Mouse (Mus musculus) adrenal gland, postnatal 14 days (tissue): ENCODE results near the gene Gm12184. TPM values are rescaled to one million over a fixed set of nuclear protein-coding genes. Genes with fewer than 3 reads are reported as not detected.
"Not testable (repeated sequence)": the region's sequence is repeated elsewhere in the genome, so short reads cannot be mapped to it uniquely, and the experiment has no call there.

Experiments used
- DNase-seq: peaks from one replicate; pipeline ENCODE4 v3.0.0; 2021; ENCODE audit warnings: mixed read lengths
- total RNA-seq: library from RNA; stranded (reverse); gene quantifications from 2 replicates; pipeline ENCODE4 v1.2.3, GENCODE M21; 2021

The Gm12184 gene
- total RNA-seq, 1 experiment from 2014 or later, result 2.3 TPM

DNA sequence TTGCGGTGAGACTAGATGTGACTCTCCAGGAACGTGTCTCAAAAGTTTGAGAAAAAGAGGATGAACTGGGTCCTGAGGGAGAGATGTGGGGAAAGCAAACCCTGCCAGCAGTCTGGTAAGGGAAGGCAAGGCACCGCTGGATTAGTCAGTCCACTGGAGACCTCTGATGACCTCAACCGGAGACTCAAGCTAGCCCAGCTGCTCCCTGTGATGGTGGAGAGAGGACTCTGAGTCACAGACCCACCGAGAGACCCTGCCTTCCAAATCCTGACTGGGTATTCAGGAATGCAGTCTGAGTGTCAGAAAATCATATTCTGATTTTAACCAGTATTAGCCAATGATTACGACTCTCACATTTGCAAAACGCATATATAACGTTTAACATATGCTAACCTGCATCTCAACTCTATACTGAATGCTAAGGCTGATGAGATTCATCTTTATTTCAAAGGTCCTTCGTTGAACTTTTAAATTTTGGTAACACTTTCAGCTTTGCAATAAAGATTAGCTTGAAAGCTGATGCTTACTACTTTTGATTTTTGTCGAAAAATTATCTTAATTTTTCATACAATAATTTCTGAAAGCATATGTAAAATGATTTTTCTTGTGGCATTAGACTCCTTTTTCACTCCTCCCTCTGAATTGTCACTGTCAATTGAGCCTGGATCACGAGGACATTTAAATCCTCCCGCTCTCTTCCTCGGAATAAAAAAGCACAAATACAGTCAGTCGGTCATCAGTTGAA, 3.5 kb downstream of the Gm12184 start:
- no peak for DNase-seq

DNA sequence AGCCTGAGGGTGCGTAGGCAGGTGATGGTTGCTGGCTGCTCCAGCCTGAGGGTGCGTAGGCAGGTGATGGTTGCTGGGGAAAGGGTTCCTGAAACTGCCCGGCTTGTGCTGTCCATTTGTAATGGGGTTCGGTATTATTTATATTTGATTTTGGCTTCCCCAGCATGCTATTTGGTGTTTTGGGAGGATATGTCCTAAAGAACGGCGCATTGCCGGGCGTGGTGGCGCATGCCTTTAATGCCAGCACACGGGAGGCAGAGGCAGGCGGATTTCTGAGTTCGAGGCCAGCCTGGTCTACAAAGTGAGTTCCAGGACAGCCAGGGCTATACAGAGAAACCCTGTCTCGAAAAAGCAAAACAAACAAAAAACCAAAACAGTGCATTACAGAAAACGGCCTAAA, 5.2 kb downstream of the Gm12184 start:
- not testable (repeated sequence) for DNase-seq

DNA sequence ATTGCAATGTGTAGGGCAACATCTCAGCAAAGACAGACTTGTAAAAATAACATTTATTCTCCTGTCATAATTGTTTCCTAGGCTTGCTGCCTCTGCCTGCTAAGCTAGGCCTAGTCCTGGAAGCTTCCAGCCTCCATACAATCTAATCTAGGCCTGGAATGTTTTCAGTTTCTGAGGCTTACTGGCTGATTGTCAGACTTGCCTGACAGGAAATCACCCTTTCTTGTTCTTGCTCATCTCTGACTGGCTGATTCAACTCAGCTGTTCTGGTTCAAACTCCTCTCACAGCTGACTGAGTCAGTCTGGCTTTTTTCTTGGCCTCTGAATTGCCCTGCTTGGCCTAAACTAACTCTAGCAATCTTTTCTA, 6.2 kb downstream of the Gm12184 start:
- no peak for DNase-seq

DNA sequence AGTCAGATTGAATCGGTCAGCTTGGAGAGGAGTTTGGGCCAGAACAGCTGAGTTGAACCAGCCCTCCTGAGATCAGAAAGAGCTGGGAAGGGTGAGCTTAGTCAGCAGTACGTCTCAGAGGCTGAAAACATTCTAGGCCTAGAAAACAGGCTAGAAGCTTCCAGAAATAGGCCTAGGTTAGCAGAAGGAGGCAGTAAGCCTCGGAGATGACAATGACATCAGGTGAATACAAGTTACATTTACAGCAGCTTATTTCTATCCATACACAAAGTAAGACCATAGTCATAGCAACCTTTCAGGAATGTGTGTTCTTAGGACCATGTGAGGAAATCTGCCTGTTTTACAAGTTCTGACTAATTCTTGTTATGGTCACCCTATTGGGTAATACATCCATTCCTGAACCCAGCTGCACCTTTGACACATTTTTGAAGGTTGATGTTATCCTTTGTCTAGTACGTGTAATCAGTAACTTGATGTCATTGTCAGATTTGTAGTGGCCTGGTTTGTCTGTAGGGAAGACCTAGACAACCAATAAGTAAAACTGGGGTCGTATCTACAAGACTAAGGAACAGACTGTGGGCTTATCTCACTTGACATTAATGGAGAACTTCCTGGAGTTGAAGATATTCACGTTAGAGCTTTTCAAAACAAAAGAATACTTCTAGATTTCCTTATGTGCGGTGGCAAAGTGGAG, 6.7 kb downstream of the Gm12184 start:
- no peak for DNase-seq

DNA sequence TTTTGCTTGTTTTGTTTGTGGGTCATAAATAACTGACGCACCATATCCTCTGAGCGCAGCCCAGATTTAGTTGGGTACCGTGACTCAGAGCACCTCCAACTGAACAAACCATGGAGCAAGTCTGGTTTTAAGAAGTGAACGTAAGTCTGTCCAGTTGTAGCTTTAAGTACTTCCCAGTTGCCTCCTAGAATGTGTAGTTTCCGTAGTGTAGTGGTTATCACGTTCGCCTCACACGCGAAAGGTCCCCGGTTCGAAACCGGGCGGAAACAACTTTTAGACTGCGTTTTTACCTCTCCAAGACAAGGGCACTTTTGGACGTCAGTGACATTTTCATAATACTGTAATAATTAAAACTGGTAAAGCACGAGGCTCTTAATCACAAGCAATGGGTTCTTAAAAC, 8.1 kb downstream of the Gm12184 start:
- DNase-seq, result peak; percentile 84

DNA sequence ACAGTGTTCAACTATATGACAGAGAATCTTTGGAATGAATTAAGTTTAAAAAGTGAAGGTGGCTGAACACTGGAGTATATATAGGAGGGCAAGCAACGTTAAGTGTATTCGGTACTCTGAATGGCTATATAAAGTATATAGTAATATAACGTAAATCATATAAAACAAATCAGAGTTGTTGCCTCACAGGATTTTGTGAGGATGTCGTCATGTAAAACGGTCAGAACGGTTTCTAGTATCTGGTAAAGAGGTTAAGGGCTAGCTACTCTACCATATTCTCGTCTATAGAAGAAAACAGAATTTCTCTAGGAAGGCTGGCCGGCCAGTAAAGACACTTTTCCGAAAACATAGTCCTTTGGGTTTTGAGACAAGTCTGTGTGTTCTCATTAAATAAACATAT, 8.7 kb downstream of the Gm12184 start:
- no peak for DNase-seq

DNA sequence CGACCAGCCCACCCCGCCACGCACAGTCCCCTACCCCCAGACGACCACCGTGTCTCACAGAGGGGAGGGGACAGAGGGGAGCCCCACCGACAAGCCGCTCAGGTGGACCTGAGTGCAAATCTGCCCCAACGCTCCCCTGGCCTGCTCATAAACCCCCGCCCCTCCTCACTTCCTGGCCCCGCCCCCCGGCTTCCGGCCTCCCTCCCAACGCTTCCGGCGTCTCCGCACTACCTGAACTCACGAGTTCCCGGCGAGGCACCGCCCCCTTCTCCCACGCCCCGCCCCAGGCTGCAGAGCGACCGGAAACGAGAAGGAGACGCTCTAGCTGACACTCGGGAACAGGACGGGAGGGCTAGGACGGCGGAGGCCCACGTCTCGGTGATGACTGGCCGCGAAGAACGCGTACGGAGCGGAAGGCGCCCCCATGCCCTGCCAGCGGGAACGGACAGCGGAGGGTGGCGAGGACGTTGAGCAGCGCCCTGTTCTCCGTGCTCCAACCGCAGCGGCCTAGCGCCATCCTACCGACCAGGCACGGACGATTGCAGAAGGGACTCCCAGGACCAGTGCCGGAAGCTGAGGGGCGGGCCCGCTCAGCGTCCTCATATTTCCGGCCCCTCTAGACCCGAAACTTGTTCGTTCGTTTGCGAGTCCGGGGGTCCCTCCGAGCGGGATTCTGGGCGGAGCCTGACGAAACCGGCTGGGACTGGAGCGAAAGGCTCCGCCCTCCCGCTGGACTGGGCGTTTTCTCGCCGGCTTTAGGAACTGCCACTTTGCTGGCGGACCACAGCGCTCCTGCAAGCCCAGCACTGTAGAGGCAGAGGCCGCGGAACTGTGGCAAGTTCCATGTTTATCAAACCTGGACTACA, 9.4 kb downstream of the Gm12184 start, which contains the start of gene Trim41:
Trim41 (minus strand) TSS at position 554 of the 866 bp plus-strand sequence.
- DNase-seq, result peak; percentile 100

DNA sequence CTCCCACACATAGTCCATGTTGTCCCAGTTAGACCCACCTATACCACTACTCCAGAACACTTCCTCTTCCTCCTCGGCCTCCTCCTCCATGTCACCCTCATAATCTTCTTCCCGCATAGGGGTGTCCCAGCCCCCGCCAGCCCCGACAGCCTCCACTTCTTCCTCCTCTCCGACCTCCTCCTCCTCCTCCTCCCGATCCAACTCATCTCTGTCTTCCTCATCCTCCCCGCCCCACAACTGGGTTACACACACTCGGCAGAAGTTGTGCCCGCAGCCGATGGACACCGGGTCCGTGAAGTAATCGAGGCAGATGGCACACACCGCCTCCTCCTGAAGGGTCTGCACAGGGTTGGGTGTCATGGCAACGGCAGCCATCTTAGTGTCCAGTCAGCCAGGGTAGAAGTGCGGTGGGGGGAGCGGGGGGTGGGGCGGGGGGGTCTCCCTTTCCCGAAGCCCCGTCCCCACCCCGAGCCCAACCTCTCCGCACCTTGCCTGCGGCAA, 10.1 kb downstream of the Gm12184 start:
- peak; percentile 66 for DNase-seq

DNA sequence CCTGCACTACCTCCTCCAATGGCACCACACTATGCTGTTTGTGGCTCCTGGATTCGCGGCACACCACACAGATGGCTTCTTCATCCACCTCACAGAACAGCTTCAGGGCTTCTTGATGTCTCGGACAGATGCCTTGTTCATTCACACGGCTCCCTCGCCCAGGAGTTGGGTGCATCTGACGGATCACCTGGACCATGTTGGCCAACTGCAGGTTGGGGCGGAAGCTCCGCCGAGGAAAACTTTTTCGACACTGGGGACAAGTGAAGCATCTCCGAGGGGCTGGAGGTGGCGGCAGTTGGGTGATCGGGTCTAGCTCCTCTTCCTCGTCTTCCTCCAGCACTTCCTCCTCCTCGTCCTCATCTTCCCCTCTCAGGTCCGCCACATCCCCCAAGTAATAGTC, 10.6 kb downstream of the Gm12184 start:
- DNase-seq, result peak; percentile 29

DNA sequence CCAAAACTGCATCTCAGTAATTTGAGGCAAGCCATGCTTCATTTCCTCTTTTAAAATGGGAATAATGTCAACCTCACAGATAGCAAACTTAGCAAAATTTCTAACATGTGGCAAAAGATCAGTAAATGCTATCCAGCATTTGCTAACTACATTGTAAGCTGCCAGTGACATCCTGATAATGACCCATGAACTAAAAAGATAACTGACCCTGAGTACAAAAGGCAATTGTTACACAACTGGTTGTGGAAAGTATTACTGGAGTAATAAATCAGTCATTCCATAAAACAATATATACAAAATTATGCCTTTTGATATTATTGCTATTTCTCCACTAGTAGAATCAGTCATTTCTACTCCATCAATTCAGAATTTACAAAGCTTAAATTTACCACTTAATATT, 12.7 kb downstream of the Gm12184 start:
- no peak for DNase-seq

DNA sequence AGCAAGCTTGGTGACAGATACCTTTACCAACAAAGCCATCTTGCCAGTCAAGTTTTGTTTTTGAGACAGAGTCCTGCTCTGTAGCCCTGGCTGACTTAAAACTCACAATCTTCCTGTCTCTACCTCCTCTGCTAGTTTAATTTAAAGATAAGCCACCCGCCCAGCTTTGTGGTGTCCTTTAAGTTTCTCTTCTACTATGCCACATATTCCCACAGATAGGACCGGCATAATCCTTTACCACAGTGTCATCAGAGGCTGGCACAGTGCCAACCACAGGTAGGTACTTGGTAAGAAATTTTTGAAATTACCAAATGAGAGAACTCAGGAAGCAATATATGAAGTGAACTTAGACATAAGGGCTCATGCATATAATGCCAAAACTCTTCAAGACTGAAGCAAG, 16.3 kb downstream of the Gm12184 start:
- DNase-seq, result no peak

DNA sequence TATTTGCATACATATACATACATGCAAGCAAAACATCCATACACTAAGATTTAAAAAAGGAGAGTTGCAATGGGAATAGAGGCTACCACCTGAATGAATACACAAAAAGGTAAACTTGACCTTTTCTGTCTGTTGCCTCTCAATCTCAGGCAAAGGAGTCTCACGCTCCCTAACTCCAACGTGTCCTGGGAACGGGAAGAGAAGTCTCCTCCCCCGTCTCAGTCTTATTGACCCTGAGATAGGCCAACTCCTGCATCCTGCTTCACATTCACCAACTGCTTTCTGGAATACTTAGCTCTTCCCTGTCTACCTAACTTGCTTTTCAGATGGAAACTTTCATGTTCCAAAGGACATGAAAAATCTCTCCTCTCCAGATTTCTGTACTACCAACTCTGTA, 17.0 kb downstream of the Gm12184 start:
- DNase-seq, result no peak

DNA sequence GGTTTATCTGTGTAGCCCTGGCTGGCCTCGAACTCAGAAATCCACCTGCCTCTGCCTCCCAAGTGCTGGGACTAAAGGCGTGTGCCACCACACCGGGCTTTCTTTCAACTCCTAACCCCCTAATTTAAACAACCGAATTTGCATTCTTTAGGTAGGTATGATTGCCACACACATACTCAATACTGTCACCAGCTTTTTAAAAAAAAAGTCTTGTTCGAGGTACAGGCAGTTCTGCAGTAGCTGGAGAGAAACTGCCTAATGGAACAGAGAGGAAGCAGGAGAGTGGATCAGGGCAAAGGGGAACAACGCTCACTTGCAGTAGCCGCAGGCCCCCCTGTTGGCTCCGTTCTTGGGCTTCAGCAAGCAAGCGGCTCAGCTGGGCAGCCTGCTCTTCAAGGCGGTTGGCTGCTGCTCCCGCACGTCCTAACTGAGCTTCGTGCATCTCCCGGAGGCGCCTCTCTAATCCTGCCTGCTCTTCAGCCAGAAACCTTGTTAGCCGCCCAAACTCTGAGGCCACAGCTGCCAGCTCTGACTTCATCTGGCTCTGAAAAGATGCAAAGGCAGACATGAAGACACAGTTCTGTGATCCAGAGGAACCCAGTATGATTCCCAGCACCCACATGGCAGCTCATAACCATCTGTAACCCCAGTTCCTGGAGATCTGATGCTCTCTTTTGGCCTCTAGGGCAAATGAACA, 17.6 kb downstream of the Gm12184 start:
- peak; percentile 29 for DNase-seq

DNA sequence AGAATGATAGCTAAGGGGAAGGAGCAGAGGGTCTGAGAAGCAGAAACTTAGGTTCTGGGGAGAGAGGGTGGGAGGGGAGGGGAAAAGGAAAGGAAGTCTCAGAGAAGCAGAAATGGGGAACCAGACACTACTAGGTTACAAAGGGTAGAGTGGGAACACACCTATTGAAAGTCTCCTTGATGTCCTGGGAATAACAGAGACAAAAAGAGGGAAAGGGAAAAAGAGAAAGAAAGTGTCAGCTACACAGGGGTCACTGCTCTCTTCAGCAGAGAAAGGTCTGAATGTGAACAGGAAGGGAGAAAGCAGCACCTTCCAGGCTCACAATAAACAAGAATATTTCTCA, 18.2 kb downstream of the Gm12184 start:
- DNase-seq, result no peak

DNA sequence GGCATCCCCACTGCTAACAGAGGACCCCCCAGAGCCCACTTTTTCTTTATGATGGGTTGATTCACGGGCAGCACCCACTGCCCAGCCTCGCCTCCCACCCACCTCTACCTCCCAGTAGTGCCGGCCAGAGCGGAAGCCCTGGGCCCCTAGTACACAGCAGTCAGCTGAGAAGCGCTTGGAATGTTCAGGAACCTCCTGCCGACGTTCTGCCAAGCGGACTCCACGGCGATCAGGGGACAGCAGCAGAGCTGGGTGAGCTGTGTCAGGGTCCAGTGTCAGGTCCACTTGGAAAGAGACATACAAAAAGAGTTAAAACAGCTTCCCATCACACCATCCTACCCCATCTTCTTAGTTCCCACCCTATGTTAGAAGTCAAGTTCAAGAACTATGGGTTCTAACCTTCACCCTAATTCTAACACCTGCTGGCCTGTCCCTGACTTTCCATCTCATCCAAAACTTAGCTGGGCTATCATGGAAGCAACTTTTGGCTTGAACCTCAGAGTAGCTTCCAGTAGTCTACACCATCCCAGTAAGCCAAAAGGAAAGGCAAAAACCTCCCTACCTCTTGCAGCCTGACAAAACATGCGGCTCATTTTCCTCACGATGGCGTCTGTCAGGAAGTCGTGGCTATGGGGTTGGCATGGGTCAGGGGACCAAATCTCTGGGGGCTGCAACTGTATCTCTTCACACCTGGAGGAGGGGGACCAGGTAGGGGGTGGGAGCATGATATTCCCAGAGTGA, 18.7 kb downstream of the Gm12184 start:
- DNase-seq, result no peak

DNA sequence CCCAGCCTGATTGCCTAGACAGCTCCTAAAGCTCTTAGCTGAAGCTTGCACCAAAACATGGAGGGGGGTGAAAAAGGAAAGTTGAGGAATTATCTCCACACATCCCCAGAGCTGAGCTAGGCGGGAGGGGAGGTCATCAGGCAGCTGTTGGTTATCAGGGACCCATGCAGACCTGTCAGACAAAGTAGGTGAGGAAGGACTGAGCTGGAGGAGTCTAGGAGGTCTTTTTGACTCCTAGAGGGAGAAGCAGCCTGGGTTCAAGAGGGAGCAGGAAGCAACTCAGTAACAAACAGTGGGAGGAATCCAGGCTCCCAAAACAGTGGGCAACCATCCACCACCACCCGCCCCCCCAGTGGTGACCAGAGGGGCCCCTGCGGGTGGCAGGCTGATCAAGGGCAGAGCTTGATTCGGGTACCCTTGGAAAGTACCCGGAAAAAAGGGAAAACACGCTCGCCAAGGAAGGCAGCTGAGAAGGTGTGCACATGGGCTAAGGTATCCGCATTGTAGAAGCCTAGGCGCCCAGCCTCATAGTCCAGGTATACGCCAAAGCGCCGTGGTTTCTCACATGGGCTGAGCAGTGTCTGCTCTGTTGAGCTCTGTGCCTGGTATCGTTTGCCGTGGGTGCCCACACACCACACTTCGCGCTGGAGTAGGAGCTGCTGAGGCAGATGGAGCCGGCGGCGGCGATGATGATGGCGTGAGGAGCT, 19.4 kb downstream of the Gm12184 start:
- DNase-seq, result no peak

DNA sequence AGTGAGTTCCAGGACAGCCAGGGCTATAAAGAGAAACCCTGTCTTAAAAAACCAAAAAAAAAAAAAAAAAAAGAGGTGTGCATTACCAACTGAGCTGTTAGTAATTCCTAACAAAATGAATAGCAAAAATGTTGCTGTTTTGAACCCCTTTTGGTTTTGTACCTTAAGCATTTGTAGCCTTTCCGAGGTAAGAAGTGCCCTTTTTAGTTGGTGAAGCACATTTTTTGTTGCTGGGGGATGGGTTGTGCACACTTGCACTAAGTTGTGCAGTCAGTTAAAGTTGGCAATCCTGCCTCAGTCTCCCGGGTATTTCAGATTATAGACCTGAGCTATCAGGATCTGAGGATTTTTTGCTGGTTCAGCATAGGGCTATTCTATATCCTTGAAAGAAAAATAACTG, 21.5 kb downstream of the Gm12184 start:
- no peak for DNase-seq

DNA sequence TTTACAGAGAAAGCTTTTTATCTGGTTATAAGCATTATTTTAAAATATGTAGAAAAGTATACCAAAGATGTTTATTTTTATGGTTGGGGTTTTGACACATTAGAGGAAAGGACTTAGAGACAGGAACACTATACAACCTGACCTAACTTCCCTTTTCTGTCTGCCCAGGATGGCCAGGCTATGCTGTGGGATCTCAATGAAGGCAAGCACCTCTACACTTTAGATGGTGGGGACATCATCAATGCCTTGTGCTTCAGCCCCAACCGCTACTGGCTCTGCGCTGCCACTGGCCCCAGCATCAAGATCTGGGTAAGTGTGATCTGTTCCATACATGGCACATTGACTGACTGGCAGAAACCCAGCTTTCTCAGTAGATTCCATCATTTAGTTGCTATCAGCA, 22.5 kb downstream of the Gm12184 start:
- no peak for DNase-seq

DNA sequence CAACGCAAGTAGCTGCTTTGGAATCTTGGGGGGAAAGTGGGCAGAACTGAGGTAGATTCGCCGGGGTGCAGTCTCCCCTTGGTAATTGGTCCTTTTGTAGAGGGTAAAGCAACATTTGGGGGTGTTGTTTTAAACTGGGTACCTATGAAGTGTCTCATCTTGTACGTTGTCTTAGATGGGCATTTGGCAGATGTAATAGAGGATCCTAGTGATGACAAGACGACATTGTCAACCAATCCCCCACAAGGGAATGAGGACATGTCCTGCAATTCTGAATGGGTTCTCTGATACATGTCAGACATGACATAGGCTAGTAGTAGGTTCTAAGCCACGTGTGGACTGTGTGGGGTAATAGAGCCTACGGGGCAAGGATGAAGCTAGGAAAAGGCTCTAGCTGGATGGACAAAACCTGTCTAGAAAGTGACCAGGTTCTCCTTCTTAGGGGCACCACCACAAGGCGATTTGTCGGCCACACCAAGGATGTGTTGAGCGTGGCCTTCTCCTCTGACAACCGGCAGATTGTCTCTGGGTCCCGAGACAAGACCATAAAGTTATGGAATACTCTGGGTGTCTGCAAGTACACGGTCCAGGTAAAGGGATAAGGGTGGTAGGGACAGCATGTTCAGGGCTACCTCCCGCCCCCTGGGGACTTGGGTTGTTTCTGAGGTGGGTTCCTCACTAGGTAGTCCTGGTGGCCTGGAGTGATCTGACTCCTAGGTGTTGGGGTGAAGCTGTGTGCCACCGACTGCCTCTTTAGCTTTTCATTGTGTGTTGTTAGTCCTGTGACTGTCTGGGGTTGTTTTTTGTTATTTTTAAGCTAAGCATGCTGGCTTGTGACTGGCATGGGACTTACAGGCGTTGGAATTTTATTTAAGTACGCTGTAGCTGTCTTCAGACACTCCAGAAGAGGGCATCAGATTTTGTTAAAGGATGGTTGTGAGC, 24.4 kb downstream of the Gm12184 start:
- DNase-seq, result no peak
